Mouse (Mus musculus) lung, embryonic 14.5 days (tissue): ENCODE results near the gene Tmem230. TPM values are rescaled to one million over a fixed set of nuclear protein-coding genes. Genes with fewer than 3 reads are reported as not detected.
"Not testable (repeated sequence)": the region's sequence is repeated elsewhere in the genome, so short reads cannot be mapped to it uniquely, and the experiment has no call there.

Source experiments
- ATAC-seq: fragments of 200-750 bp; cut with Nextera tagmentation; 2 replicates; pipeline ENCODE4 v1.8.0; 2017; ENCODE audit warnings: mild to moderate bottlenecking, moderate TSS enrichment, moderate library complexity; ENCODE audit not compliant: insufficient read depth
- DNase-seq: peaks from one replicate; pipeline ENCODE4 v3.0.0-alpha.2; 2015
- H3K27ac ChIP-seq: fragments of 300-500 bp; sonication (generic); 2 replicates; pipeline ENCODE4 v1.5.1; 2014; ENCODE audit warnings: low read depth, mild to moderate bottlenecking, moderate library complexity
- H3K27me3 ChIP-seq: fragments of 300-500 bp; sonication (generic); 2 replicates; pipeline ENCODE4 v1.6.1; 2014; ENCODE audit warnings: low read length, control low read depth; ENCODE audit not compliant: insufficient read depth
- H3K36me3 ChIP-seq: fragments of 300-500 bp; sonication (generic); 2 replicates; pipeline ENCODE4 v1.6.1; 2014; ENCODE audit warnings: control low read depth; ENCODE audit not compliant: insufficient read depth
- H3K4me1 ChIP-seq: fragments of 300-500 bp; sonication (generic); 2 replicates; pipeline ENCODE4 v1.6.1; 2014; ENCODE audit warnings: antibody characterized with exemption, control low read depth; ENCODE audit not compliant: insufficient read depth
- H3K4me2 ChIP-seq: fragments of 300-500 bp; sonication (generic); 2 replicates; pipeline ENCODE4 v1.6.1; 2014; ENCODE audit warnings: mild to moderate bottlenecking
- H3K4me3 ChIP-seq: fragments of 300-500 bp; sonication (generic); 2 replicates; pipeline ENCODE4 v1.5.1; 2014; ENCODE audit warnings: low read depth, low read length
- H3K9ac ChIP-seq: fragments of 300-500 bp; sonication (generic); 2 replicates; pipeline ENCODE4 v1.6.1; 2014
- H3K9me3 ChIP-seq: fragments of 300-500 bp; sonication (generic); 2 replicates; pipeline ENCODE4 v1.6.1; 2016; ENCODE audit warnings: low read depth, low read length, control low read depth
- CTCF ChIP-seq: IDR thresholded peaks from 2 replicates; pipeline ENCODE4 v1.5.1; 2016; ENCODE audit warnings: antibody characterized with exemption, low read depth
- WGBS: fragments of 180-500 bp; shearing (Covaris S2); extraction: QIAGEN DNeasy Blood & Tissue Kit; methylation state at CpG from one replicate; pipeline ENCODE4 v1.1.7; 2014; 5-methylcytosine and 5-hydroxymethylcytosine counted together
- polyA plus RNA-seq: library from polyadenylated mRNA; unstranded; fragments of >200 nt; fragmentation: Nextera tagmentation; extraction: Ambion mirVana; gene quantifications from 2 replicates; pipeline ENCODE4 v1.2.1, GENCODE M21; 2014

Tmem230 gene
- polyA plus RNA-seq, 1 experiment from 2014 or later = 39.9 TPM

- Histone ChIP-seq H3K9ac (no peak overlapping the region), H3K27me3 (no peaks in the 10 kb centered on the region), H3K4me2 (no peak overlapping the region), H3K4me3 (no peak overlapping the region), H3K36me3 (no peaks in the 10 kb centered on the region), H3K9me3 (no peaks in the 10 kb centered on the region), H3K27ac (no peak overlapping the region), H3K4me1 (peaks cover 8% of the 10 kb centered on the region; the same call in 1 of the 2 replicates)
- DNase-seq = no peak
- TF ChIP-seq CTCF = no peak
- WGBS = 81% methylated on average over 9 of the region's 9 CpGs
- no peak for ATAC-seq
Measured at GRCm38 (mm10) chr2:132286376-132287076, 38.9 kb upstream of the Tmem230 start.

GRCm38 (mm10) chr2:132285722-132286121, 38.1 kb upstream of the Tmem230 start:
- H3K27ac ChIP-seq, H3K4me2 ChIP-seq, DNase-seq, H3K4me1 ChIP-seq, H3K4me3 ChIP-seq, ATAC-seq, H3K9me3 ChIP-seq, H3K27me3 ChIP-seq, H3K9ac ChIP-seq, H3K36me3 ChIP-seq: not testable (repeated sequence)
- 93% methylated on average over 5 of the region's 5 CpGs for WGBS

- ATAC-seq (peak; percentile 80), DNase-seq (peak; percentile 70)
- H3K4me2 ChIP-seq = peak overlapping the region; percentile 27; the same call in 1 of the 2 replicates
- H3K9me3 ChIP-seq = no peaks in the 10 kb centered on the region
- H3K36me3 ChIP-seq = no peaks in the 10 kb centered on the region
- no peak overlapping the region for H3K9ac ChIP-seq
- peak overlapping the region; percentile 81 for H3K27ac ChIP-seq
- peaks cover 8% of the 10 kb centered on the region; the same call in 1 of the 2 replicates for H3K4me1 ChIP-seq
- WGBS = 41% methylated on average over 12 of the region's 12 CpGs
- no peak overlapping the region for H3K4me3 ChIP-seq
- H3K27me3 ChIP-seq = no peaks in the 10 kb centered on the region
- no peak for TF ChIP-seq CTCF
Measured at GRCm38 (mm10) chr2:132284492-132285139, 37.0 kb upstream of the Tmem230 start.

GRCm38 (mm10) chr2:132283236-132284070, 35.8 kb upstream of the Tmem230 start:
- H3K4me2 ChIP-seq = no peak overlapping the region; the same call in 1 of the 2 replicates
- no peaks in the 10 kb centered on the region for H3K36me3 ChIP-seq
- TF ChIP-seq CTCF = no peak
- no peaks in the 10 kb centered on the region for H3K27me3 ChIP-seq
- H3K9ac ChIP-seq = no peak overlapping the region
- 39% methylated on average over 15 of the region's 15 CpGs for WGBS
- no peaks in the 10 kb centered on the region for H3K9me3 ChIP-seq
- peak overlapping the region; percentile 78 for H3K27ac ChIP-seq
- DNase-seq = peak; percentile 34
- peak; percentile 45 for ATAC-seq
- H3K4me3 ChIP-seq = no peak overlapping the region
- peaks cover 8% of the 10 kb centered on the region; the same call in 1 of the 2 replicates for H3K4me1 ChIP-seq

- 34% methylated on average over 12 of the region's 12 CpGs for WGBS
- Histone ChIP-seq H3K9ac (no peak overlapping the region), H3K27ac (peak overlapping the region; percentile 78), H3K27me3 (no peaks in the 10 kb centered on the region), H3K4me1 (peaks cover 8% of the 10 kb centered on the region; the same call in 1 of the 2 replicates), H3K4me2 (no peak overlapping the region; the same call in 1 of the 2 replicates), H3K9me3 (no peaks in the 10 kb centered on the region), H3K4me3 (no peak overlapping the region), H3K36me3 (no peaks in the 10 kb centered on the region)
- DNase-seq = no peak
- no peak for ATAC-seq
- TF ChIP-seq CTCF = no peak
Measured at GRCm38 (mm10) chr2:132282453-132283174, 35.0 kb upstream of the Tmem230 start.

GRCm38 (mm10) chr2:132281560-132282452, 34.2 kb upstream of the Tmem230 start:
- peaks cover 8% of the 10 kb centered on the region; the same call in 1 of the 2 replicates for H3K4me1 ChIP-seq
- H3K9ac ChIP-seq = no peak overlapping the region
- no peak overlapping the region for H3K4me2 ChIP-seq
- H3K27ac ChIP-seq = no peak overlapping the region
- H3K36me3 ChIP-seq = no peaks in the 10 kb centered on the region
- no peak for TF ChIP-seq CTCF
- H3K4me3 ChIP-seq = no peak overlapping the region
- WGBS = 57% methylated on average over 10 of the region's 10 CpGs
- no peak for ATAC-seq
- peak; percentile 55 for DNase-seq
- H3K27me3 ChIP-seq = no peaks in the 10 kb centered on the region
- no peaks in the 10 kb centered on the region for H3K9me3 ChIP-seq
